In the genomic region with DNA sequence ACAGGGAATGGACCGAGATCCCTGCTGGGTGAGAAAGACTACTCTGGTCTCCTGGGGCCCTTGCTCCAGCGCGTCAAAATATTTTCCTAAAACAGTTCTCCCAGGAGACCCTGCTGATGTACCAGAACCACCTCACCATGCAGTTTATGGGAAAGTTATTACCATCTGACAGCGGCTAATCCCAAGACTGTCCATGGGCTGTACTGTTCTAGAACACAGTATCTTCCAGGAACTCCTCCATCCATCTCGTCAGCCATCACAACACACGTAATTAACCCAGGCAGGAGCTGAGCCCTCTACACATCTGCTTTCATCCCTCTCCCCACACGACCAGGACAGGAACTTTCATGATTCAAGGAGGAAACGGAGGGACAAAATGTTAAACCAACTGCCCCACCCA, we compare ENCODE assay signal across 17 mouse cellular contexts. TPM values are rescaled to one million over a fixed set of nuclear protein-coding genes. Genes with fewer than 3 reads are reported as not detected.
"Had no signal": no experiment of that assay in that cellular context is flagged by ENCODE, and none has a peak within 500 bp of the region (broad histone marks: within the 10 kb centered on the region; RNA-seq: fewer than 3 reads in every experiment).

No protein-coding gene starts in this region.

- H3K9ac ChIP-seq: neural tube, embryonic 12.5 days; neural tube, embryonic 13.5 days; neural tube, embryonic 15.5 days; stomach, embryonic 15.5 days had no signal

- H3K4me3 ChIP-seq: neural tube, embryonic 12.5 days; neural tube, embryonic 13.5 days; neural tube, embryonic 15.5 days; stomach, embryonic 15.5 days had no signal

- H3K27me3 ChIP-seq: neural tube, embryonic 12.5 days; neural tube, embryonic 13.5 days; neural tube, embryonic 15.5 days; stomach, embryonic 15.5 days had no signal

- H3K27ac ChIP-seq: neural tube, embryonic 12.5 days; neural tube, embryonic 13.5 days; neural tube, embryonic 15.5 days; stomach, embryonic 15.5 days had no signal

- DNase-seq: retina, postnatal 1 day; right cerebral cortex, adult 18-20 months; right cerebral cortex, postnatal 25 days; right cerebral cortex, postnatal 4 days; spleen, adult 18-20 months; thymus, adult 18-20 months; thymus, adult 2 months; thymus, postnatal 14 days; thymus, postnatal 25 days; thymus, postnatal 36 days; thymus, postnatal 4 days had no signal

- H3K4me1 ChIP-seq: neural tube, embryonic 12.5 days; neural tube, embryonic 13.5 days; neural tube, embryonic 15.5 days; stomach, embryonic 15.5 days had no signal

- H3K9me3 ChIP-seq: neural tube, embryonic 12.5 days; neural tube, embryonic 13.5 days; neural tube, embryonic 15.5 days; stomach, embryonic 15.5 days had no signal

- H3K36me3 ChIP-seq: neural tube, embryonic 12.5 days; neural tube, embryonic 13.5 days; neural tube, embryonic 15.5 days; stomach, embryonic 15.5 days had no signal

- H3K4me2 ChIP-seq: neural tube, embryonic 12.5 days; neural tube, embryonic 13.5 days; neural tube, embryonic 15.5 days; stomach, embryonic 15.5 days had no signal

RNA-seq across cellular contexts. Expression of gene Accsl, which starts 11.5 kb away (rescaled TPM):
- polyA plus RNA-seq: small intestine, adult 2 months; testis, adult 2 months had no signal
